Mouse (Mus musculus) brain, embryonic 14.5 days (tissue): Measurements from ENCODE around the gene Stra6. TPM values are rescaled to one million over a fixed set of nuclear protein-coding genes. Genes with fewer than 3 reads are reported as not detected.

ENCODE experiments used
- DNase-seq: peaks from one replicate; pipeline ENCODE4 v3.0.0-alpha.2; 2011; ENCODE audit warnings: low read depth
- CTCF ChIP-seq: fragments of 200-500 bp; IDR thresholded peaks from 2 replicates; pipeline ENCODE4 v1.5.1; 2012; ENCODE audit warnings: inconsistent platforms, mild to moderate bottlenecking, moderate library complexity, borderline replicate concordance; ENCODE audit not compliant: insufficient read depth, insufficient read length; ENCODE audit errors: extremely low read depth
- POLR2A ChIP-seq: fragments of 200-500 bp; IDR thresholded peaks from 2 replicates; pipeline ENCODE4 v1.6.1; 2012; ENCODE audit warnings: mild to moderate bottlenecking, inconsistent platforms, borderline replicate concordance; ENCODE audit not compliant: poor library complexity, insufficient read depth, insufficient read length, severe bottlenecking; ENCODE audit errors: extremely low read depth
- polyA plus RNA-seq: library from polyadenylated mRNA; depleted of rRNA; stranded (reverse); fragments of >200 nt; gene quantifications from 2 replicates; pipeline ENCODE4 v1.2.3, GENCODE M21; 2012

Gene Stra6
- polyA plus RNA-seq, 1 experiment = 18.6 TPM

DNA sequence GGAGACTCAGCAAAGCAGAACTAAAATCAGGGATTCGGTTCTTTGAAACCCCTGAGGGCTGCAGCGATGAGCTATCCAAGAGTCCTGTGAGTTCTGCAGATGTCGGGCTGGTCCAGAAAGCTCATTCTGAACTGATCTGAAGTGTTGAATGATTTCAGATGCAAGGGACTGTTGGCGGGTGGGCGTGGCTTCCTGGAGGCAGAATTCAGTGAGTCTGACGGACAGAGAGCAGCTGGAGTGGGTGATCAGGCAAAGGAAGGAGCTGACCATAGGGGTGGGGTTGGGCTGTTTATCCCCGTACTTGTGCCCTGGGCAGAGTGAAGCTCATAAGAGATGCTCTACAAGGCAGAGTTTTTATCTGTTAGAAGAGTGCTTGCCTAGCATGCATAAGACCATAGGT lies 79.8 kb downstream of the Stra6 start:
- TF ChIP-seq POLR2A (no peak), CTCF (no peak)
- peak; percentile 34 for DNase-seq

- TF ChIP-seq CTCF (no peak), POLR2A (no peak)
- peak; percentile 28 for DNase-seq
Measured at GRCm38 (mm10) chr9:58144664-58145063, 81.1 kb downstream of the Stra6 start.

DNA sequence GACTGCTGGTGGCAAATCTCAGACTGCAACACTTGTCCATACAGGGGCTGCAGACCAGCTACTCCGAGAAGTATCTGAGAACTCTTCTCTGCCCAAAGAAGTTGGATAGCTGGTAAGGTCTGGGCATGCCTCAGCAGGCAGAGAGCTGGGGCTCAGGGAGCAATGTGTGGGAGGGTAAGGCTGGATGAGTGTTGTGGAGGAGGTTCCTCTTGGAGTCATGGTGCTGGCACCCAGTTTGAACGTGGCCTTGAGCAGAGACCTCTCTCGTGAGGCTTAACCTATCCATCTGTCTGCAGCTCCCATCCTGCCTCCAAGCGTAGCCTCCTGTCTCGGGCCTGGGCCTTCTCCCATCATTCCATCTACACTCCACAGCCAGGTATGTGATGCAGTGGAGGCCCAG lies 81.8 kb downstream of the Stra6 start:
- TF ChIP-seq POLR2A = no peak
- TF ChIP-seq CTCF = no peak
- no peak for DNase-seq

- DNase-seq = no peak
- TF ChIP-seq POLR2A = no peak
- no peak for TF ChIP-seq CTCF
Measured at GRCm38 (mm10) chr9:58148806-58149205, 85.2 kb downstream of the Stra6 start.

DNA sequence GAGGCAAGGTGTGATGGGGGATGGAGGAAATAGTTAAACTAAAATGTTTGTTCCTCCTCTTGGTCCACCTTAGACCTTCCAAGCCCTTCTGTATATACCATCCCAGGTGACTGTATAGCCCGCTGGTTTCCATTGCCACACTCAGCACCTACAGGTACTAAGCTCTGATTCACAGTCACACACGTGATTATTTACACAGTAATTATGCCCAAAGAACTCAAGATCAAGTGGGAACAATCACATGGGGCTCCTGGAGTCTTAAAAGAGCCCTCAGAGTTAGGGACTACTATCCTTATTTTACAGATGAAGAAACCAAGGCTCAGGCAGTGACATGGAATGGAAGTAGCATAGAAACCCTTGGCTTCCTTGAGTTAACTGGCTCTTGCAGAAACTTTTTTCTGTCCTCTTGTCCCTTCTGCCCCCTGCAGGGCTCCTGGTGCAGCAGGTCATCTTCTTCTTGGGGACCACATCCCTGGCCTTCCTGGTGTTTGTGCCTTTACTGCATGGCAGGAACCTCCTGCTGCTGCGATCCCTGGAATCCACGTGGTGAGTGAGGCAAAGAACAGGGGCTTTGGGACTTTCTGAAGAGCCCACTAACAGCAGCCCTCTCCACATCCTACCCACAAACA lies 87.3 kb downstream of the Stra6 start:
- TF ChIP-seq CTCF (no peak), POLR2A (no peak)
- DNase-seq = no peak

GRCm38 (mm10) chr9:58153095-58153494 lies 89.5 kb downstream of the Stra6 start:
- DNase-seq = no peak
- TF ChIP-seq POLR2A (no peak), CTCF (no peak)

DNA sequence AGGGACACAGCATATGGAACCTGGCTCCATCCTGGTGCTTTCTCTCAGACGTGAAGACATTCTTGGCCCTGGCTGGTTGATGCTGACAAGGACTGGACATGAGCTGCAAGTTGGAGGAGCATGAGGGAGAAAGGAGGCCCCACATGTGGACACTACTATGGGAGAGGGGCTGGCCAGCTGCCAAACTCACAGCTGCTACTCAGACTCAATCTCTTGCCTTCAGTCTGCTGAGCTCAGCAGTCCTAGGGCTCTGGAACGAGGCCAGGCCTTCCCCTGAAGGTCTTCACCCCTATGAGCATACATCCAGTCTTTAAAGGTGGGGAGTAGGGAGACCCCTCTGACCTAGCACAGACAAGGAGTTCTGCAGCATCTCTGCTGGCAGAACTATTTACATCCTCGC lies 91.8 kb downstream of the Stra6 start:
- no peak for TF ChIP-seq CTCF
- no peak for TF ChIP-seq POLR2A
- peak; percentile 86 for DNase-seq

DNA sequence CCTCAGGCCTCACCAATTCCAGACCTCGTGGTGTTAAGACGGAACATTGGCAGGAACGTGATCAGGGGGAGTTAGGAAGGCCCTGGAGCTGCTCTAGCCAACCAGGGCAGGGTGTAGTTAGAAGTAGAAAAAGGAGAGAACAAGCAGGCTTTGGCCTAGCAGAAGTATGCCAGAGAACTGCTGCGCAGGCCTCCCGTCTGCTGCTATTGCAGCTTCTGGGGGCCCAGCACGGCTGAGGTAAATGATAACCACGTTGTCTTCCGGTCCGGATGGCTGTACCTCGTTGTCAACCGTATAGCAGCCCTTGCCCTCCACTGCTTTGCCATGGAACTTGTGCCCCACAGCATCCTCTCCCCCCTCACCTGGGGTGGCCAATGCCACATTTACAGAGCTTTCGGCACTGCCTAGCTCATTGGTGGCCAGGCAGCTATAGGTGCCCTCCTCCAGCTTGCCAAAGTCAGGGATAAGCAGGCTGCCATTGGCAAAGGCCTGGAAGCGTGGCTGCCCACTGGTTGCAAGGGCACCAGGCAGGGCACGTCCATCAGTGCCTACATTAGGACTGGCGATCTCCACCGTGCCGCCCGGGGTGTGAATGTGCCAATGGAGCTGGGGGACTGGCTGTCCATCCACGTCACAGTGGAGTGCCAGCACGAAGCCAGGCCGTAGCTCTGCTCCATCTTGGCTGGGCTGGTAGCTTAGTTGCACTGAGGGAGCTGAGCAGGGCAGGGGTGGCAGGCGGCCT lies 93.4 kb downstream of the Stra6 start:
- no peak for DNase-seq
- TF ChIP-seq POLR2A (no peak), CTCF (no peak)

DNA sequence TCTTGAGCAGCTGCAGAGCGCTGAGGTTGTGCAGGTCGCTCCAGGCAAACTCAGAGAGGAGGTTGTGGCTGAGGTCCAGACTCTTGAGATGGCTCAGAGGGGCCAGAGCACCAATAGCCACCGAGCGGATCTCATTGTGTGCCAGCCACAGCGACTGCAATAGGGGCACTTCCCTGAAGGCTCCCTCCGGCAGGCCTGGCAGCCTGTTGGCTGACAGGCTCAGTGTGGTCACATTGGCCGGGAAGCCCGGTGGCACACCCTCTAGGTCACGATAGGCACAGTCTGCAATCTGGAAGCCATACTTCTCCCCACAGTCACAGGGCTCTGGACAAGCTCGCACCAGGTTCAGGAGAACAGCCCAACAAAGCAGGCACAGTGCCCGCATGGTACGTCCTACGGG lies 94.2 kb downstream of the Stra6 start:
- TF ChIP-seq POLR2A = no peak
- DNase-seq = peak; percentile 33

- peak; percentile 56 for DNase-seq
Measured at GRCm38 (mm10) chr9:58158541-58159311, 95.1 kb downstream of the Stra6 start.

GRCm38 (mm10) chr9:58159855-58160254 lies 96.3 kb downstream of the Stra6 start:
- DNase-seq = peak; percentile 37
- no peak for TF ChIP-seq POLR2A
- no peak for TF ChIP-seq CTCF

More at GRCm38 (mm10) chr9:58158541-58159311, 95.1 kb downstream of the Stra6 start:
- TF ChIP-seq POLR2A (no peak), CTCF (no peak)
